Mouse (Mus musculus) right cerebral cortex, postnatal 4 days (tissue): ENCODE results near the gene Bbof1.

Experiments
- DNase-seq: peaks from one replicate; pipeline ENCODE4 v3.0.0-alpha.2; 2022

Gene Bbof1

DNA sequence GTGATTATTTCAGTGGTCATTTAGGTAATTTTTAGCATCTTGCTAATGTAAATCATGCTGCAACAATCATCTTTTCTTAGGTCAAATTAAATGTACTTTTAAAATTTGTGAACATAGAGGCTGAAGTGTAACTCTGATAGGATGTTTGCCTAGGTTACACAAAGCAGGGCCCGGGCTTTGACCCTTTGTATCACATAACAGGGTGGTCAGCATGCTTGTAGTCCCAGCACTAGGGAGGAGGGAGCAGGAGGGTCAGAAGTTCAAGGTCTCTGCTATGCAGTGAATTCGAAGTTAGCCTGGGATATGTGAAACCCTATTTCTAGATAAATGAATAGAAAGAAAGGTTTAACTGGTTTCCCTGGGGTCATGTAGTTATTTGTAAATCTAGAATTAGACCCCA lies 72.4 kb downstream of the Bbof1 start:
- DNase-seq, result no peak

DNA sequence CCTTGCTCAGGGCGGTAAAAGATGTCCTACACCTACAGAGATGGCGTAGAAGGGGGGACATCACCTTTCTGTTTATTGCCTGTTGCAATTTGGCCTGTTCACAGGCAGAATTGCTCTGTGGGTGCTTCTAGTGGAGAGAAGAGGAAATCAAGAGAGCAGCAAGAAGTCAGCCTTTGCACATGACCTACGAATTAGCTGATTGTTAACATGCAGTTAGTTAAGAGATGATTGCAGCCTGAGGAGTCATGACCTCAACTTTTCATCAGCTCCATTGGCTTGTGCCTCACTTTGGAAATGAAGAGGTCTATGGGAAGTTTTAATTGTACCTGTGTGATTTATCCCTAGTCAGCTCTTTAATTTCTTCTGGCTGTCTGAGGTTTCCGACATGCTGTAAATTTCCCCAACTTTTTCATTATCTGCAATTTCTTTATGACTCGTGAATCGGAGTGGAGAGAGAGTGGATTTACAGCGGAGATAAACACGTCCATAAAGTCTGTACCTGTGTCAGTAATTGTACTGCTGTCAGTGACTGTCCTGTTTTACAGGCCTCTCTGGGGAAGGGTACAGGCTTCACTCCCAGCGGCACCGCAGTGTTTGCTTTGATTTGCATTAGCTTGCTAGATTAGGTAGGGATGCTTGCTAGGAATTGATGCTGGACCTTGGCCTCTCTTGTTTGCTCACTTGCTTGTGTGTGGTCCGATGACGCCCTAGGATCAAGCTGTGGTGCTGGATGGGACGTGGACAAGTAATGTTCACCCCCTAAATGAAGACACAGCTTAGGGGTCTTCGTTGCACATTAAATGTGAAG lies 74.1 kb downstream of the Bbof1 start:
- DNase-seq, result no peak

DNA sequence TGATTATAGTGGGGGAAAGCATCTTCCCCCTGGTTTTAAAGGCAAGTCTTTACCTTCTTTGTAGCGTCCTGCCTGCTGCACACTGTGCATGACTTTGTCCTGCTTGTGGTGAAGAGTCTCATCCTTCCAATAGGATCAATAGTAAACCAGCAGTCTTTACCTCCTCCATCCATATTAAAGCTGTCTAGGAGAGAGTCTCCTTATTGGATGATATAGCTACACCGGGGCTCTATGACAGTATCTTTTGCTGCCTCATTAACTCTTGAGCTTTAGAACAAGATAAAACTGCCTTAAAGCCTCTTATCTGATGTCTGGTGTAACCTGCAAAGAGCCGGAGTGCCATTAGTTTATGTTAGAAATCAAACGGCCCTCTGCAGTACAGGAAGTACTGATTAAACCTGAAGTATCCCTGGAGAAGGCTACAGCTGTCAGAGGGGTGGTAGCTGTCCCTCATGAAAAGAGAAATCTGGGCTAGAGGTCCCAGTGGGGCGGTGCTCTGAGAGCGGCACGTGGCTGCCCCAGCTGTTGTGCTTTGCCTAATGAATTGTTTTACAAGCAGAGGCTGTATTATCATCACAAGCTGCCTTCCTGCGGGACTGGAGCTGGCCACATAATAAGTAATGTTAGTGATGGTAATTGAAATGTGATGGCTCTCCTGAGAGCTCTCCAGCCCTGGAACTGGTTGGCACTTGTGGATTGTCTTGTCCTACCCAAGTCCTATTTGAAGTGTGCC lies 78.6 kb downstream of the Bbof1 start:
- no peak for DNase-seq
